Mouse (Mus musculus) G1E-ER4 (cell line): ENCODE results near the gene Ffar3. TPM values are rescaled to one million over a fixed set of nuclear protein-coding genes. Genes with fewer than 3 reads are reported as not detected.

Experiments
- GATA1 ChIP-seq: IDR thresholded peaks from one replicate; pipeline ENCODE4 v1.8.0; 2012; ENCODE audit warnings: low read length, inconsistent platforms
- polyA plus RNA-seq: library from polyadenylated mRNA; stranded (reverse); fragments of >175 nt; gene quantifications from 2 replicates; pipeline ENCODE4 v1.2.3, GENCODE M21; 2012

Ffar3 gene
- polyA plus RNA-seq, 1 experiment: not detected

DNA sequence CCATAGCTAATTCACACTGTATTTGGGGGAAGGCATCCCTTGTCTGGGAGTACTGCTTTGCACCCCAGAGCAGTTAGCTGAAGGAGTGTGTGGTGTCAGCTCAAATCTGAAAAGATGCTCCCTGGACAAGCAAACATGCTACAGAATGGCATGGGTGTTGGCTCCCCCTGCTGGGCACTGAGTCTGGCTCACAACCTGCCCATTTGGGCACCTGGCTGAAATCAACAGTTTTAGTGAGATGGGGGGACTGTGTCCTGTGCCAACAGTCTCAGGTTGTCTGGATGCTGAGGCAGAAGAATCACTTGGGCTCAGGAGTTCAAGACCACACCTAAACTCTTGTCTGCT lies 3.3 kb upstream of the Ffar3 start:
- TF ChIP-seq GATA1: no peak

DNA sequence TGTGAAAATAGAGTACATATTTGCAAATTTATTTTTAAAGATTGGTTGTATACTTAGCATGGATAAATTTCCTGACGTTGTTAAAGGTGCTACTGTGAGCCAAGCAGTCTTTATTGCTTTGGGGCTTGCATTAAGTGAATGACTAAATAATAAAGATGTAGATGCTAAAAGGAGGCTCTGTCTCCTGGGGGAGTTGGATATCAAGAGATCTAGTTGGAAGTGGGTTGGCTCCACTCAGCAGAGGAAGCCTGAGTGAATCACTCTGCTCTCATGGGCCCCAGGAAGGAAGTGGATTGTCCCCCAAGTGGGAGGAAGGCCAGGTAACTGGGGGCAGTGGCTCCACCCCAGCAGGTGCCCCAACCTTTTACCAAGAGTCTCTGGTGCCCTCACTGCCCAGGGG lies 1.8 kb upstream of the Ffar3 start:
- no peak for TF ChIP-seq GATA1

DNA sequence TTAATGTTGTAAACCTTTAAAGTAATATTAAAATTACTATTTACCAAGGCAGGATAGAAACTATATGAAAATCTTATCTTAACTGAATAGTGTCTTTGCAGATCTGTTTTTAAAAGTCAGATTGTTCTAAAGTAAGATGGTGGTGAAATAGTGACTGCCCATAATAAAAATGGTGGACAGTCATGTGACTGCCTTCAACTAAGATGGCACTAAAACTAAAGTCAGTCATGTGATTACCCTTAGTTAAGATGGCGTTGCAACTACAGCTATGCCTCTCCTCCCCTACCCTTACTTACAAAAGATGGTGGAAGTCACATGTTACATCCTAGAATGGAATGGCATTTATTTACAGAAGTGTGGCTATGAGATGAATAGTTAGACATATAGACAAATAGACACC lies 4.6 kb downstream of the Ffar3 start:
- no peak for TF ChIP-seq GATA1

DNA sequence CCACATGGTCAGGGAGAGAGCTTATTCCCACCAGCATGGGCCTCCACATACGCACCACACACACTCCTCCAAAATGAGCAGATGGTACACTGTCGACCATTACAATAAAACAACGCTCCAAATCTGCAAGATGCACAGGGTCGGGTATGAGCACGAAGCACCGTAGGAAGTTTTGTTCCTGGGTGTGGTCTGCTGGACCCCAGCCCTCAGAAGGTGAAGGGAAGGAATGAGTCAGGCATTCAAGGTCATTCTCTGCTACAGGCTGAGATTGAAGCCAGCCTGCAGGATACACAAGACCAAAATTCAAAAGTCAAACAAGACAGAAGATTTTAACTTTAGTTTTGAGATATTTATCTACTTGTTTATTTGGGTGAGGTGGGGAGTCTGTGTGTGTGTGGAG lies 8.0 kb downstream of the Ffar3 start:
- TF ChIP-seq GATA1: no peak

DNA sequence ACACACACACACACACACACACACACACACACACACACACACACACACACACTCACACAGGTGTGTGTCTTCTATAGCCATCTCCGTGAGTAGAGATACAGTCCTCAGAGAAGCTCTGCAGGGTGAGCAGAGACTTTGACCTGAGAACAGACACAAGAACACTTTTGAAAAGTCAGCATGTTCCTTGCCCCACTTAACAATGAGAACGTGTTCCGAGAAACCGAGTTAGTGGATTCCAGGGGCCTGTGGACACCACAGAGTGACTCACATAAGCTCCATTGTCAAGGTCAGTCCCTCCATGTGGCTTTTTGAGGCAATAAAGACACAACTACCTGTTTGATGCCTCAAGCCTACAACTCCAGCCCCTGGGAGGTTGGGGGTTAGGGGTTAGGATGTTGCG lies 8.6 kb downstream of the Ffar3 start:
- TF ChIP-seq GATA1: no peak

DNA sequence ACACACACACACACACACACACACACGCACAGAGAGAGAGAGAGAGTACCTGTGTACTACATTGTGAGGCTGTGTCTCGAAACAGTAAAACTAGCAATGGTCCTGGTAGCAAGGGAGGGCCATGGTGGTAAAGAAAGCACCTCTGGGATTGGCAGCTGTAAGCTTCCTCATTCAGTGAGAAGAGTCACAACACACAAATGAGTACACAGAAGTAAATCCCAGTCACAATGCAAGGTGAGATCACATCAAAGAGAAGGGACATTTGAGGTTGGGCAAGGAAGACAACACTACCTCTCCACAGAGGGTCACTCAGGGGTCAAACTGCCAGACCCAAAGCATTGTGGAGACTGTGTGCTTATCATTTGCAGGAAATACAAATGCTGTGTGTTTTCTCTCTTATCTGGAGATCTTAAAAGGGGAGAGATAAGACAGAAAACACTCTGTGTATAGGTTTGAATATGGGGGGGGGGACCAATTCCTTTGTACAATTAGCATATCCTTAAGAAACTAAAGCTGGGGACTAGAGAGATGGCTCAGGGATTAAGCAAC lies 9.4 kb downstream of the Ffar3 start:
- no peak for TF ChIP-seq GATA1

DNA sequence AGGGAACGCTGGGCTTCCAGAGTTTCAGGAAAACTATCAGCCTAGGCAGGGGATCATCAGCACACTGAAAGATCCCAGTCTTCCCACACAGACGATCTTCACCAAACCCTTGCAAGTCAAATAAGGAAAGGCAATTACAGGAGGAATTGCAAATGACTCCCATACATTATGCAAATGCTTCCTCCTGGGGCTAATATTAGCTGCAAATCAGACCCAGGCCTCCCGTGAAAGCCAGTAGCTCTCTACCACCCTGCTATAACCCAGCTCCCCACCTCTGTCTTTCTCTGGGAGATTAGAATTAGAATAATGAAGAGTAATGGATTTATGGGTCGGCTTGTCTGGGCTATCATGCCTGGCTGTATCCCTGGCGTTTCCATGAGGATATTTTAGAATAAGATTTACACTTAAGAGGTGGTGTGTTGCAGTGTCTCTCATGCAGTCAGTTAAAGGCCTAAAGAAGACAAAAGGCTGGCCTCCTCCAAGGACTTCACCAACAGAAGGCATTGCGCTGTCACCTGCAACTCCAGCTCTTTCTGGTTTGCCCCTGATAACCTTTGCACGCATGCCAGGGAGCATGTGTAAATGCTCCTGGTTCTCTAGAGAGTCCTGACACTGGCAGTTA lies 11.2 kb downstream of the Ffar3 start:
- no peak for TF ChIP-seq GATA1

DNA sequence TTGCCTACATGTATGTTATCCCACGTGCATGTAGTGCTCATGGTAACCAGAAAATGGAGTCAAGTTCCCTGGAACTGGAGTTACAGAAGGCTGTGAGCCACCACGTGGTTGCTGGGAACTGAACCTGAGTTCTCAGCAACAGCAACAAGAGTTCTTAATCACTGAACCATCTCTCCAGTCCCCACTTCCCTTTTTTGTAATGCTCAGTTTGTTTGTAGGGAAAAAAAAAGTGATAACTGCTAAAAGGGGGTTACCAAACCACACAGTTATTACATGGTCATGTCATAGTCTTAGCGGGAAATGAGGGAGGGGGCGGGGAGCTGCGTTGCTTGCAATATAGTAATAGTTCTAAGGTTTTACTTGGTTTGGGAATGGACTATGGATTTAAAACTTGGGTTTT lies 13.9 kb downstream of the Ffar3 start:
- TF ChIP-seq GATA1: no peak

DNA sequence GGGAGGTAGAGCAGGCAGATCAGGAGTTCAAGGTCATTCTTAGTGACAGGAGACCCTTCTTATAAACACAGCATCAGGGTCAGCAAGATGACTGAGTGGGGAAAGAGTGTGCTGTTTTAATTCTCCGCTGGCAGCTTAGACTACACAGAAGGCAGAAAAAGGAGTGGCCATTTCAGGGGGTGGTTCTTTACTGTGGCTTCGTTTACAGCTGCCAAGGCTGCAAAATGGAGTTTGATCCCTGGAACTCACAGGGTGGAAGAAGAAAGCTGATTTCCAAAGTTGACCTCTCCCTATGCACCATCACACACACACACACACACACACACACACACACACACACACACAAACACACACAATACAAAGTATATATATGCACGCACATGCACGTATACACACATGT lies 14.6 kb downstream of the Ffar3 start:
- no peak for TF ChIP-seq GATA1

DNA sequence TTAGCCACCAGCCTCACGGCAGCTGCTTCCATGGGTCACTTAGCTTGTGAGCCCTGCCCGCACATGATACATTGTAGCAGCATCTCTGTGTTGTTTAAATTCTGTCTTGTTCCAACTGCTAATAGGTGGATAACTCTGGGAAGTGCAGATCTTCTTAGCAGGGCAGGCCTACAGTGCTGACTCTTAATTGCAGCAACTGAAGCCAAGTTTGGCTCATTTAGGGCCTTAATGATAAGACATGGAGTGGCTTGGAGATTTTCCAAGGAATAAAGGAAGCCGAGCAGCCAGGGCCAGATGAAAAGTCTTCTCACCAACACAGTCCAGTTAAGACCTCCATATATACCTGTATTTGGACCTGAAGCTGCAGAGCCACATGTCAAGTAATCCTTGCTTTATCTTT lies 15.7 kb downstream of the Ffar3 start:
- TF ChIP-seq GATA1: no peak

DNA sequence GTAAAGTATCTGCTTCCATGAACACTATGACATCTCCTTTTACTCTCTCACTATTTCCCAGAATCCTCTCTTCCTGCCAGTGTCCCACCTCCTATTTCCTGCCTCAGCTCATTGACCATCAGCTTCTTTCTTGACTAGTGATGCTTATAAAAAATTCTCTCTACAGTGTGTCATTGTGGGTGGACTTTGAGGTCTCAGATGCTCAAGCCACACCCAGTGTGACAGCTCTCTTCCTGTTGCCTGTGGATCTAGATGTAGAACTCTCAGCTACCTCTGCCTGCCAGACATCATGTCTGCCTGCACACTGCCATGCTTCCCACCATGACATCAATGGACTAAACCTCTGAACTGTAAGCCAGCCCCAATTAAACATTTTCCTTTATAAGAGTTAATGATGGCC lies 18.7 kb downstream of the Ffar3 start:
- no peak for TF ChIP-seq GATA1

DNA sequence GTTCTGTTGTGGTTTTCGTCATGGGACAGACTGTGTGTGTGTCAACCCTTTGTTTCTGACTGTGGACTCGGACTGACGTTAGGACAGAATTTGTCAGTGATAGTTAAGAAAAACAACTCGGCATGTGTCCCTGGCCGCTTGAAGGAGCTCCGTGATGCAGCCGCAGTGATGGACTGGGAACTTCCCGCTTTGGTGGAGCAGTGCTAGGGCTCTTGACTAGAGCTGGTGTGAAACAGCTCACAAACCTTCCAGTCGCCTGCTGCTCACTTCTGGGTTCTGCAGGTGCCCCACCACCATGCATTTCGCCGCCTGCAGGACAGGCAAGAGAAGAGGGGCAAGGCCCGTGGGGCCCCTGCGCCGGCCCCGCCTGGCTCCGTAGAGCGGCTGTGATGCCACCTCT lies 23.7 kb downstream of the Ffar3 start:
- TF ChIP-seq GATA1: no peak

DNA sequence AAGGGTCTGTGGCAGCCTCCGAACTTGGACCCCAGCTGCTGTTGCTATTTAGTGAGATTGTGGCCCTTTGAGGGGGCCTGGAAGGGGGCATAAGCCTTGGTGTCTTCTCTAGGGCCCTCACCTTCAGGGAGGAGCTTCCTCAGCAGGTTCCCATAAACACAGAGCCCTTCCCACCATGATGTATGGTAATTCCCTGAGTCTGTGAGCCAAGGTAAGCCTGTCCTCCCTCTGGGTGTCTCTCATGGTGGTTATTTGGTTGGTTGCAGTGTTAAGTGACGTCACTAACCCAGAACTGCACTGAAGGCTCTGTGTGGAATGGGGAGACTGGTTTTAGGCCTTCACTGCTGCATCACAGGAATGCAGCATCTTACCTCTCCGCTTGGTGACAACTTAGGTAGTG lies 26.6 kb downstream of the Ffar3 start:
- no peak for TF ChIP-seq GATA1

DNA sequence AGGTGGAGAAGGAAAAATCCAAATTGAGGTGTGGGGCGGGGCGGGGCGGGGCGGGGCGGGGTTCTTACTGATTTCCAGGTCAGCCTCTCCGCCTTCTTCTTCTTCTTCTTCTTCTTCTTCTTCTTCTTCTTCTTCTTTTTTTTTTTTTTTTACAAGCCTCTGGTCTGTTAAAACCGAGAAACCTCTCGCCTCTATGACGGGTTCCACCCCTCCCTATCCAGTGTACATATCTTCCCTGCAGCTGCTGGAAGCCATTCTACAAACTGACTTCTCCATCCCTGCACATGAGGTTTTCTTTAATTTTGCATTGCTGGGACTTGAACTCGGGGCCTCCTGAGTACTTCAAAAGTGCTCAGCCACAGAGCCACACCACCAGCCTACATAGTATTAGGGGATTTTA lies 29.3 kb downstream of the Ffar3 start:
- TF ChIP-seq GATA1: no peak

DNA sequence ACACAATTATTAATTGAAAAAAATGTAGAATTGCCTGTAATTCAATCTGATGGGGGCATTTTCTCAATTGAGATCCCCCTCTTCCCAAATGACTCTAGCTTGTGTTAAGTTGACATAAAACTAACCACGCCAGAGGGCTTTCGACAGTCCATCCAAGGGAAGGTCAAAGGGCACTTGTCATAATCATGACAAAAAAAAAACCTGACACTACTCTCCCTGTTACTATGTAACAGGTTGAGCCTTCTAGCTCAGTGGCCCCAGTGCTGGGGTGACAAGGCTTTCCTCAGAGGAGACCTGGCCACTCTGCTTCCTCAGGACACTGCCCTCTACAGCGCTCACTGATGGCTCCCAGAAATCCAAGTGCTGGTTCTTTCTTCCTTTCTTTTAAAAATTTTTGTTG lies 31.7 kb downstream of the Ffar3 start:
- no peak for TF ChIP-seq GATA1

DNA sequence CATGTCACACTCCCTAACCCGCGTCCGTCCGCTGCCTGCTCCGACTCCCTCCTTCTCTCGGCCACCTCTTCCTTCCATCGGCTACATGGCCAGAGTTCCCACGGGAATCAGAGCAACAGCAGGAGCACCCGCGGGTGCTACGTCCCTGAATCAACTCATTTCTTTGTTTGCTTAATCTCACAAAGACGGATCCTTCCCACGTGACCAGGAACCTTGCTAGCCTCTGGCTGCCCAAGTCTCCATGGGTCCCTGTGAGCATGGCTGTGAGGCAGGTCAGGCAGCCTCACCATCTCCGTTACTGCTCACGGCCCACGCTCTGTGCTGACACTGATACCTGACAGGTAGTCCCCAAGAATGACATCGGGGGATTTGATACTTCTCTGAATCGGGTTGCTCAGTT lies 32.3 kb downstream of the Ffar3 start, which contains the start of gene Ffar2:
Gene Ffar2 (minus strand): TSS at position 101 of the 400 bp plus-strand sequence.
- TF ChIP-seq GATA1: no peak

DNA sequence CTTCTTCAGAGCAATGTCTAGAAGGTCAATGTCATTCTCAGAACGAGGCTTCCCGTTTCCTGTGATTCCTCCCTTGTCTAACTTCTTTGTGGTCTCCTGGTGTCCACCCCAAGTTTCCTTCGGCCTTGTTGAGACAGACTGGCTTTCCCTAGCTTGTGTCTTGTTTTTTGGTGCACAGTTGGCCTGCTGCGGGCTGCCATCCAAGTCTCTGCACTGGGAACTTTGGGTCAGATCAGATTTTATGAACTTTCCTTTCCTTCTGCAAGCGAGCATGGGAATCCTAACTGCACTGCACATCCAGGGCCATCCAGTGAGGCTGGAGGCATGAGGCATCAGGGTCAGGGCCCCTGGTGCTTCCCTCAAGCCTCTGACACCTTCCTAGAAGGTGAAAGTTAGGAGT lies 34.4 kb downstream of the Ffar3 start:
- no peak for TF ChIP-seq GATA1
